Mouse (Mus musculus): Measurements from ENCODE around the gene Slc25a21. TPM values are rescaled to one million over a fixed set of nuclear protein-coding genes. Genes with fewer than 3 reads are reported as not detected.

The Slc25a21 gene
- total RNA-seq, 2 experiments from 2014 or later, result 0.40 TPM; not detected in 1

DNA sequence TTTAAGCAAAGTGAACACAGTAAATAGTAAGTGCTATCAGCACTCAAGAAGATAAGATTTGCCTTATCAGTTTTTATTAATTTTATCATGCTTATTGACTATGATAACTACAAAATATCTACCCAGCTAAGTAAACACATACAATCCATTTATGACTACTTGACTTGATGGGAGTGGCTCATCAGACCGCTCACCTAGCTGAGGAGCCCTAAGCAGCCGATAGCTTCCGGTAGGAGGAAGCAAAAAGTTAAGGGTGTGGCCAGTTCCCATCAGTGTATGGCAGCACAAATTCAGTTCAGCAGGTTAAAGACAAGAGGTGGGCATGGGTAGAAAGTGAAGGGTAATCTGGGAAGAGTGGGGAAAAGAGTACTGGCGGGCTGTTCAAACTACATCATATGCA is 10.2 kb downstream of the Slc25a21 start:
- no peak for DNase-seq
- intact Hi-C loops (cut with DNase I; ENCODE audit: low total_unique reads), result no loop called here

DNA sequence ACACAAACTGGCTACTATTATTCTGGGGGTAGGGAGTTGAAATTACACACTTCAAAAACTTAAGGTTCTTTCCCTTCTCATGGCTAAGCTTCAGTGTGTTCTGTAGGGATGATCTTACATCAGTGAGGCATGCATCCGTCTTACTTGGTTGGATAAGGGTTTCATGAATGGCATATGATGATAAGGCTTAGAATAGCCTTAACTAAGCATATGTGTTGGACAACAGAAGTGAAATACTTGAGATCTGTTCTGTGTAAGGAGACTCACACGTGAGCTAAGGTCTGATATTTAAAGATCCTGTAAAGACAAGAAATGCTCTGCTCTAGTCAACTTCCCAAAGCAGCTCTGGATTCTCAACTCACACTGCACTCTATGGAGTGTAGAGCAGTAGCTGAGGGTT is 11.1 kb downstream of the Slc25a21 start:
- no peak for DNase-seq
- intact Hi-C loops (cut with DNase I; ENCODE audit: low total_unique reads), result no loop called here

DNA sequence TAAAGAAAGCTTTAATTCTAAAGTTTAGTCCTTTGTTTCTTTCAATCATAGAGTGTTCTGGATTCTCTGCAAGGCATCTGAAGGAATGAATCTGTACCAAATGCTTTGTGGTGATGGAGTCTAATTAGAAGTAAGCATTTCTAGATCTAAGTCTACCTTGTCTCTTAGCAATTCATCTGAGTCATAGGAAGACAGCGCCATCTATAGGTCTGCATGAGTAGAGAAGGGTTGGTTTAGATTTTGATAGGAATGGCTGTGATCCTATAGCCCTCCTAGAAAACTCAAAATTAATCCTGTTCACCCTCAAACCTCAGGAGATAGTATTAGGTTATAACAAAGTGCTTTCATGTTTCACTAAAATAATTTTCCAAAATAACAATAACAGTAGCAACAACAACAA is 11.8 kb downstream of the Slc25a21 start:
- no peak for DNase-seq
- intact Hi-C loops (cut with DNase I; ENCODE audit: low total_unique reads), result no loop called here

DNA sequence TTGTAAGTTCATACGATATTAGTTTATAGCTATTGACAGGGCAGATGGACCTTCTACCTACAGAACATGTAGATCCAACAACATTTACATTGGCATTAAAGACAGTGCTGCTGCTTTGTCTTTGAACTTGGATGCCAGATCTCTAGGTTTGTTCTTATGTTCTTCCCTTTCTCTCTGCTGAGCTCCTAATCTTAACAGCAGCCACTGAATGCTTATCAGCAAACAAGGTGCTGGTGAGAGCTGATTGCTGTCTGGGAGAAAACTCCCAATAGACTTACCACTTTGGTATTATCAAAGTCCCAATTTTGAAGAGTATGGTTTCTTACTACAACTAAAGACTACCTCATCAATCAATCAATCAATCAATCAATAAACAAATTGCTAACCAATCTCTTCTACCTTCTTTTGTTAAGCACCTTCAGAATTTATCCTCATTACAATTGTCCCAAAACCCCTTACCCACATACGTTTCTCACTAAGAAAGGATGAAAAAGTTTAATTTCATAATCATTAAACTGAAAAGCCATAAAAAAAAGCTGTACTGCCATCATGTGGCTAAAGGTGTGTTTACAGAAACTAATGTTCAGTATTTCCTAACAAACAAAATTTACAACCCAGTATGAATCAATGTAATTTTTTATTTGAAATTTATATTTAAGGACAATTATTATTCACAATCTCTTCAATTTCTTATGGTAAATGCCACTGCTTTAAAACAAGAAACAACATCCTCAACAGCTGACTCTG is 12.7 kb downstream of the Slc25a21 start:
- intact Hi-C loops (cut with DNase I; ENCODE audit: low total_unique reads), result no loop called here

DNA sequence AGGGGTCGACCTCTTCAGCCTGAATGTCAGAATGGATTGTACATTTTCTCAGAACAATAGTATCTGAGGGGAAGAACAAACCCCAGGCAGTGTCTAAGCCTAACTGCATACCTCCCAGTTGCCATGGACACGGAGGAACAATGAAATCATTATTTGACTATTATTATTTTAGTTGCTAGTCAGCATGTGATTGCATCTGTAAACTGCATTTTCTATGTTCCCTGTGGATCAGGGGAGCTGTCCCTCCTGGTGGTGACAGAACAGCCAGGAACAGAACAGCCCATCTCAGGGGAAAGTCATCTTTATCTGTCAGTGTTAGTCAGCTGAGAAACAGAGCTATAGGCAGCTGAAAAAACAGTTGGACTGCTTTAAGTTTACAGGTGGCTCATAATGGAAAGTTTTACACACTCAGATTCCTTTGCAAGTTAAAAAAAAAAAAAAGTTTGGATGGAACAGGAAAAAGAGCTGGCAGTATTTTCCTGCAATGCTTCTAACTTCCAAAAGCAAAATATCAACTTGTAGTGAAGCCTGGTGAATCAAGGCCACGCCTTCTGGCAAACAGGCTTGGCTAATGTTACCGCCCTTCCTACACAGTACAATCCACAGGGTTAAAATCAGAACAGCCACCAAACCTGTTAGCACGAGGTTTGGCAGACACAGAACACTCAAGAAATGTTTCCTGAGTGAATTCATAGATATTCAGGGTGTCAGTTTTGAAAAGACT is 17.6 kb downstream of the Slc25a21 start:
- DNase-seq, result no peak
- intact Hi-C loops (cut with DNase I; ENCODE audit: low total_unique reads), result no loop called here

More for the DNA sequence above, 12.7 kb downstream of the Slc25a21 start:
- no peak for DNase-seq

DNA sequence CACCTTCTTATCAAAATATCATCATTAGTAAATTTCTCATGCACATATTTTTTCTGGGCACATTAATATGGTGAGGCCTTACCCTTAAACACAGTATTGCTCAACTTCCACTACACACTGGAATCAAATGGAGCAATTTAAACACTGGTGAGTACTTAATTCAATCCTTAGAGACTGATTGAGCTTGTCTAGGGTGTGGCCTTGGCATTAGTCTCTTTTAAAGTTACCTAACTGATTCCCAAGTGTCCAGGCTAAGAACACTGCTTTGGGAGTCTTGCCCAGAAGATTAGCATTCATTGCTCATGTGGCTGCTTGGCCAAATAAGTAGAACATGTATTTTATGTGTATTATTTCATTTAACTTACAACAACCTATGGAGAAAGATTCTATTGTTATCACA is 18.5 kb downstream of the Slc25a21 start:
- intact Hi-C loops (cut with DNase I; ENCODE audit: low total_unique reads), result no loop called here
- no peak for DNase-seq

DNA sequence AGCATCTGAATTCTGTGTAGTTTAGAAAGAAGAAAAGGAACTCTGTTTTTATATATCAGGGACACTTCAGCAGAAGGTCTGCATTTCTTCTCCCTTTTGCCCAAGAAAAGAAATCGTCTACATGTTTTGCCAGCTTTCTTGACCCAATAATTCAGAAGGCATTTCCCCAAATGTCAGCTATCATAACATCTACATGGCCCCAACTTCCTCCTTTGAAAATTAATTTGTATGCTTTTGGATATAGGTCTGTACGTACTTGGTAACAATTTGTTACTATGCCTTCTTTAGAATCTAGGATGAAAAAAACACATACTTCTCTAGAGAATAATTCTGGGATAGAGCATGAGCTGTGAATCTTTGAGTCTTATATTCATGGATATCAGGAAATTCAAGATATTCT is 34.0 kb downstream of the Slc25a21 start:
- DNase-seq, result no peak
- intact Hi-C loops (cut with DNase I; ENCODE audit: low total_unique reads), result no loop called here

DNA sequence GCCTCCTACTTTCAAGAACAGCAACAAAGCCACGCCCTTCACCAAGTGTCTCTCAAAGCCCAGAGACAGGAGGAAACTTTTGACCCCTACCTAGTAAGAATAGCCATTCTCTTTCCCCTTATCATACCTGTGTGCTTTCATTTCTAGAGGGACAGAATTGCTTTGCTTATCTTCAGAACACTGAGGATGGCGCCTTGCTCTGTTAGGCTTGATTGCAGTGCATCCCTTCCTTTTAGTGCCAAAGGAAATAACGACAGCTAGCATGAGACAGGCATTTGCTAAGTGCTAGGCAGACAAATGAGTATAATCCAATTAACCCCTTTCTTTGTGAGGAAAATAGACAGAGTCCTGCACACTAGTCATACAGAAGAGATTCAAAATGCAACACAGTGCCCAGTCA is 34.4 kb downstream of the Slc25a21 start:
- intact Hi-C loops (cut with DNase I; ENCODE audit: low total_unique reads), result no loop called here
- DNase-seq, result no peak

DNA sequence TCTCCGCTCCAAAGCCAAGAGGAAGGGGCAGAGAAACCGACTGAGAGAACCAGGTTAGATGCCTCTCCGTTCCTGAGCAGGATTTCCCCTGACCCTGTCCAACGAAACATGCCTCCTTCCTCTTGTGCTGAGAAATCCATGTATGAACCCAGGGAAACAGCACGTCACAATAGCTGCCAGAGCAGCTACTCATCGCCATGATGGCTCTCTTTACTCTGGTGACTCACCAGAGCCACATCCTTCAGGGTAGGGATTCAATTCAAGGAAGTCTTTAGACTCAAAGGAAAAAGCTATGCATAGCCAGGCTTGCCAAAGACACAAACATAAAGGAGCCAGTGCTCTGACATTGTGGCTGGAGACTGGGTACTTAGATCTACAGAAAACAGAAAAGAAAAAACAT is 37.4 kb downstream of the Slc25a21 start:
- intact Hi-C loops (cut with DNase I; ENCODE audit: low total_unique reads), result no loop called here
- no peak for DNase-seq

DNA sequence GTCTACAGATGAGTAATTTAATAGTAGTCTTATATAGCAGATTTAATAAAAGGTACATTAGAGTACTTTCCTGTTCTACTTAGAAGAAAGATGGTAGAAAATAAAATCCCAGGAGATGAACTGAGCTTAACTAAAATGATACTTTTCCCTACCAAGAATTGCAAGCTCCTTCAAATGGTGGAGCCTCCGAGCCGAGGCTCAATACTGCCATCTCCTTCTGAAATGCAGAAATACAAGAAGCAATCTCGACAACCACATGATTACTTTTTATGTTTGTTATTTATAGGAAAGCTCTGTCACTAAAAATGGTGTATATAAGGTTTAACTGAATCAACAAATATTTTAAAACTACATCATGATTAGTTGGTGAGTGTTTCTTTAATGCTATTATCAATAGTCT is 39.0 kb downstream of the Slc25a21 start:
- DNase-seq, result no peak
- intact Hi-C loops (cut with DNase I; ENCODE audit: low total_unique reads), result no loop called here

DNA sequence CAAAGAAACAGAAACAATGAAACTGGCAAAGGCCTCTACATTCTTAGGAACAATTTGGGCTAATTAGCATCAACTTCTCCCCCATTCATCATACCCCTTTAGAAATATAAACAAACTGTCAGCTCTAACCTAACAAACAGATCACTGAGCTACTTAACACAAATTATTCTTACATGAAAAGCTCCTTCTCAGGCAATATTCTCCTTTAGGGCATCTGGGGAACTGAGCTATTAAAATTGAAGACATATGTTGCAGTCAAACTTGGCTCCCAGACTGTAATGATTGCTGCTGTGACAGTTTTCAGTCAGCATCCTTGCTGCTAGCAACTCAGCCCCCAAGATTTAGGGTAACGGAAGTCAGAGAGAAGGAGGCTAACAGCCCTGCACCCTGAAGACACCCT is 58.3 kb downstream of the Slc25a21 start:
- DNase-seq, result no peak
- intact Hi-C loops (cut with DNase I; ENCODE audit: low total_unique reads), result no loop called here

DNA sequence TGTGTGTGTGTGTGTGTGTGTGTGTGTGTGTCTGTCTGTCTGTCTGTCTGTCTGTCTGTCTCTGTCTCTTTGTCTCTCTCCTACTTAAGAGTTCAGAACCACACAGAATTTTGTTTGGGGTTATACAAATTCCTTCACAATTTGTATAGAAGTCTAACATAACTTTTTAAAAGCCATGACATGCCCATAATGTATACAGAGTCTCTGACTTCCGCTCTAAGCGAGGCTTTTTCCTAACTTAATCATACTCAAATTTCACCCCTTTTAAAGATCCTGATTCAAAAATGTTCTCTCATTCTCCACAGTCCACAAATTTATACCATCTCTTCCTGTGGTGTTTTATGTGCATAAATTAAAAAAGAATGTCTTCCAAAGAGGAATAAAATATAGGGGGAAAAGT is 59.5 kb downstream of the Slc25a21 start:
- no peak for DNase-seq

DNA sequence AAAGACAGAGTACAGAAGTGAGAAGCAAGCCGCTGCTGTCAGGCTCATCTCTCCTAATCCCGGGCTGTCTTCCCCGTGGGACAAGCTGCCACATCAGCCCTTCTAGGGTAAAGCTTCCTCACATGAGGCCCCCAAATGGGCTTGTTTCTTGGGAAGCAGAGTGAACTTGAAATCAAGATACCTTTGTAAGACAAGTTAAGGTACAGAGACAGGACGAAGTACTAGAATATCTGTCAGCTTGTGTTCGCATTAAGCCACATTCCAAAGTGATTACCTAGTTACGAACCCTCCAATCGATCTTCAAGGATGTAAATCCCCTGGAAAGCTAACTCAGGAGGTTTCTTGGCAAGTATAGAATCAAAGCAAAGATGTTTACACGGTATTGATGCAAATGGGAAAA is 78.7 kb downstream of the Slc25a21 start:
- DNase-seq, result no peak
- intact Hi-C loops (cut with DNase I; ENCODE audit: low total_unique reads), result no loop called here

More for the DNA sequence above, 59.5 kb downstream of the Slc25a21 start:
- intact Hi-C loops (cut with DNase I; ENCODE audit: low total_unique reads), result no loop called here

DNA sequence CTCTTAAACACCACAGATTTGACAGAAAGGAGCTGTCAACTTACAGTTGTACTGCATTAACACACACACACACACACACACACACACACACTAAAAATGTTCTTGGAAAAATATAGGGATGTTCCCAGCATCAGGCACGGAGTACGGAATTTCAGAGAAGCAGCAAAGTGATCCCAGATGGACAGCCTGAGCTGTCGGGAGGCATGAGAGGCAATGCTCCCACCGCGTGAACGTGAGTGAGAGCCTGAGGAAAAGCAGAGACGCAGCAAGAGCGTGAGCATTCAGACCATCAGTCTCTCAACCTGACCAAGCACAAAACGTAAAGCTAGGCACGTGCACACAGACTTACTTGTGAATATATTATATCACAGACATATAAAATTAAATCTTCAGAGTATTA is 81.8 kb downstream of the Slc25a21 start:
- intact Hi-C loops (cut with DNase I; ENCODE audit: low total_unique reads), result no loop called here
- DNase-seq, result no peak

DNA sequence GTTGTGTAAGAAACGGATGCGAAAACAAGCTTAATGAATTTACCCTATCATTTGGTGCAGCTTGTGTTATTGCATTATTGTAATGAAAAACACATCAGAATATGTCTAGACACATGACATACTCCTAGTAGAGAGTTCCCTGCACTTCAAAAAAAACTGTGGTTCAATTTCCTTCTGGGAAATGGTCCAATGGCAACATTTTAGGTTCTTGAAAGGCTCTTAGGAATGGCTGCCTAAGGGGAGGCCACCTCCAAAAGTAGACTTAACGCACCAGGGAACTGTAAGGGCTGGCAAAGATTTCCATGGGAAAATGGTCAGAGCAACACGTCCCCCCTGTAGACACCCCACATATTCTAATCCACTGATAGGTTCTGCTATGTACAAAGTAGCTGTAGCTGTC is 87.9 kb downstream of the Slc25a21 start:
- DNase-seq, result no peak
- intact Hi-C loops (cut with DNase I; ENCODE audit: low total_unique reads), result no loop called here

DNA sequence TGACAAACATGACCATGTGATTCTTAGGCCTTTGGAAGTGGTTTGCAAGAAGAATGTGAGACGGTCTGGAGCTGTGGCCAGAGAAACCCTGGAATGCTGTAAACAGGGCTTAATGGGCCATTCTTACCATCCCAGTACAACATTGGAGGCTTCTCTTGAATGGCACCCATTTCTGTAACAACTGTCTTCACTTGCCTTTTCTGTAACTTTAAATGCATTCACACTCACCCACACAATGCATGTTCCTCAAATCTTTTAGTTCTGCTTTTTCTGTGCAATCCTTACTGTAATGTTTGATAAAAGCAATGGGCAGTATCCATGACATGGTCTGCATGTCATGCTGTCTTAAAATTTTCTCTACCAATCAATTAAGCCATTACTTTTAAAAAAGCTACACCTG is 95.0 kb downstream of the Slc25a21 start:
- intact Hi-C loops (cut with DNase I; ENCODE audit: low total_unique reads), result no loop called here
- DNase-seq, result no peak

DNA sequence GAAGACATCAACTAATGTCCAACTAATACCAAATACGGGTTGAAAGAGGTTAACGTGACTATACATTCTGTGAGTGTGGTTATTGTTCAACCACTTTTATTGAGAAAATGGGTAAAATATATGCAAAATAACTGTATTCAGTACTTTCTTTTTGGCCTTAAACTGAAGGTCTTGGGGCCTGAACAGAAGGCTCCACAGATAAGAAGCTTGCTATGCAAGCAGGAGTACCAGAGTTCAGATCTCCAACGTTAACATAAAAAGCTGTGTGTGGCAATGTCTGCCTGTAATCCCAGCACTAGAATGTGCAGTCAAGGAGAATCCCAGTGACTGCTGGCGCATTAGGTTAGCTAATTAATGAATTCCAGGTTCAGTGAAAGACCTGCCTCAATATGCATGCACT is 96.7 kb downstream of the Slc25a21 start:
- no peak for DNase-seq
- intact Hi-C loops (cut with DNase I; ENCODE audit: low total_unique reads), result no loop called here

DNA sequence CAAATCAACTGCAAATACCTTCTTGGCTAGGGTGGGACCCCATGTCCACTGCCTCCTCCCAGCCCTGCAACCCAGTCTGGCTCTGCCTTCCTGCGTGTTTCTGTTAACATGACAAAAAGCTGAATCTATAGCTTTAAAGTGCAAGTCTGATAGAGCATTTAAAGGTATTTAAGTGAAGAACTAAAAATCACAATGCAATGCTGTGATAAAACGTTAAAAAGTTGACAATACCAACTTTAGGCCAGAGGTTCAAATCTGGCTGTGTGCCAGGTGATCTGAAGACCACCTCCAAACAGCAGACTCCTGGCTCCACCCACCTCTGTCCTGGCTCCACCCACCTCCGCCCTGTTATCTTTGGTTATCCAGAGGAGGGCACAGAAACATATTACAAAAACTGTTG is 98.2 kb downstream of the Slc25a21 start:
- no peak for DNase-seq
- intact Hi-C loops (cut with DNase I; ENCODE audit: low total_unique reads), result no loop called here

DNA sequence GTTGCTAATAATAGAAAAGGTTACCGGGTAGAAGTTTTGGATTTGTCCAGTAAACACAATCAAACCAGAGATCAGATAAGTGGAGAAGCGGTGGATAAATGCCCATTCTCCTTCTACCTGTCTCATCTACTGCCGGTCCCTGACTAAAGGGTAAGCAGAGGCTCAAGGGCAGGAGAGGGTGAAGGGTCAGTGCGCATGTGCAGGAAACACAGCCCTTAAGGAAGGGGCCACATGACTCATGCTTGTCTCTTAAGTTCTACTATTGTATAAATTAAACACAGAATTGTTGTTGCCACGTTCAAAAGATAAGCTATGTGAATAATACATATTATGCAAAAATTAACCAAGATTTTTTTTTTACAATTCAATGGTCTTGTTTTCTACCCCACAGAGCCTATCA is 98.9 kb downstream of the Slc25a21 start:
- intact Hi-C loops (cut with DNase I; ENCODE audit: low total_unique reads), result no loop called here
- DNase-seq, result no peak

DNA sequence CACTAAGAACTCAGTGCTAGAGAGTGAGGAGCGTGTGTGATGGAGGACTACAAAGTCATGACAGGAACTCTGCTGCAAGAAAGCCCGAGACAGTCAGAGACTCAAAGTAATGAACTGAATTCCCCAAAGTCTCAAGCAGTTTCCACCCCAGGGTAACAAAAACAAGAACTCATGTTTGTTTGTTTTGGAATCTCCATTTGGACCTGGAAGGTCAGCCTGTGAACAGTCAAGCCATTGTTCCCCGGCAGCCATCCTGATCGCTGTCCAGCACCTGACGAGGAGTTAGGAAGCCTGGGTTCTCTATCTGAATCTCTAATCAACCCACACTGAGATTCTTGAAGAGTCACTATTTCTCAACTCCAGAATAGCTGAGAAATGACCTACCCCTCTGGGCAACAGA is 104.2 kb downstream of the Slc25a21 start:
- intact Hi-C loops (cut with DNase I; ENCODE audit: low total_unique reads), result no loop called here

DNA sequence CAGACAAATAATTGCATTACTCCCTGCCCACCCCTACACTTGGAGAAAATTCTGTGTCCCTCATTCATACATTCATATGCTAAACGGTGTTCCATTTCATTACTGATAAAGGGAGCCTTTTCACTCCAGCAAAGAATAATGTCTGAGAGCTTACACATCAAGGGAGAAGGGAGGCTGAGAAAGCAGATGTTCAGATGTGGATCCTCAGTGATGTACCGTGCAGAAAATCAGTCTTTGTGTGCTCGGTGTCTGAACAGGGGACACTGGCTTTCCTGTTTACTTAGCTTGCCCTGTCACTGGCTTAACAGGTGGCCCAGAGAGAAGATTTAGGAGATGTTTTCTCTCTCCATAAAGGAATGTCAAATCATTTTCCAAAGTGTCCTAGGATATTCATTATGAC is 112.8 kb downstream of the Slc25a21 start:
- intact Hi-C loops (cut with DNase I; ENCODE audit: low total_unique reads), result no loop called here
- no peak for DNase-seq

More for the DNA sequence above, 104.2 kb downstream of the Slc25a21 start:
- no peak for DNase-seq
